Mouse (Mus musculus) CD4-positive, CD25-positive, alpha-beta regulatory T cell, adult 2 months (primary cell): ENCODE data around the gene 1190005I06Rik.

ENCODE experiments used
- DNase-seq: peaks from one replicate; pipeline ENCODE4 v3.0.0-alpha.2; 2012; ENCODE audit warnings: low read depth, low spot score

The 1190005I06Rik gene

DNA sequence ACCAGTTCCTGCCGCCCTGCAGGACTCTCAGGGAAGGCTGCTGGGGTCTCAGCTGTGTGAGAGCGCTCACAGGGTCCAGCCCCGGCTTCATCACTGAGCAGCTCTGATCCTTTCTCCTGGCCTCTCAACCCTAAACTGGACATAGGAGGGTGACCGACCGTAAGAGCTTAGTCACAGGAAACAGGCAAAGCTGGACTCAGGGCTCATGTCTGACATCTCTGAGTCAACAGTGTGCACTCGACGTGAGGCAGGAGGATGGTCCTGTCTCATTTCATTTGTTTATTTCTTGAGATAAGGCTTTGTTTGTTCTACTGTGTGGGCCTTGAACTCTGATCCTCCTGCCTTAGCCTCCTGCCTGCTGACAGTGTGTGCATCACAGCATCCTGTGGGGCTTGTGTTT lies 27.0 kb downstream of the 1190005I06Rik start:
- DNase-seq: no peak

DNA sequence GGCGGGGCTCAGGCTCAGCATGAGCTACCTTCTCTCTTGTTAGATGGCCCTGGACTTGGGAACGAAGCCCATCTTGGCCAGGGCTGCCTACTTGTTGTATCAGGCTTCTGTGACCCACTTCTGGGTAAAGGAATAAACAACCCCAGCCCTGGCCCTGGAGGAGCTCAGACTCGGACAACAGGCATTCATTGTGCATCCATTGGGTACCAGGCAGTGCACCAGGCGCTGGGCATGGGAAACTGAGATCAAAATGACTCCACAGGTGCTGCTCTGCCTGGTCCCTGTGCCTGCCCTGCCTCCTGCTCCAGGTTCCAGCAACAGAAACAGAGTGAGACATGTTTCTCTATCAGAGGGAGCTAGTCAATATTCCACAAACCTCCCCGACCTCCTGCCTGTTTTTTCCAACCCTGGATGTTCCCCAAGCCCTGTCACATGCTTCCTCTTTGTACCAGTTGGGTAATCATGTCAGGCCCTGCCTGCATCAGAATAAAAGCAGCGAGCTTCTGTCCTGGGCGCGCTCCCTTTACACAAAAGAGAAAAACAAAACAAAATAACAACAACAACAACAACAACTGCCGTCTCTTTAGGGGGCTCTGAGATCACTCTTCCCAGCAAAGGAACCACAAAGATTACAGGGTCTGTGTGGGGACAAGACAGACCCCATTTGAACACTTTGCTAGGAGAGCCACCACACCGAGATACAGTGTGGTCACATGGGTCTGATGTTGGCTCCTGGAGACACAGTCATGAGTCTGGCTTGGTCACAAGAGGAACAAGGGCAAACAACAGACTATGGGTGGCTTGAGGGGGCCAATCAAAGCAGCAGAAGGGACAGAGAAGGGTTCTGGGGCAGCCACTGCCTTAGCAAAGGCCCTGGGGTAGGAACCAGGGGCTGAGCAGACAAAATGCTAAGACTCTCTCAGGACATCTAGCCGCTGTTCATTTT lies 27.9 kb downstream of the 1190005I06Rik start:
- no peak for DNase-seq

DNA sequence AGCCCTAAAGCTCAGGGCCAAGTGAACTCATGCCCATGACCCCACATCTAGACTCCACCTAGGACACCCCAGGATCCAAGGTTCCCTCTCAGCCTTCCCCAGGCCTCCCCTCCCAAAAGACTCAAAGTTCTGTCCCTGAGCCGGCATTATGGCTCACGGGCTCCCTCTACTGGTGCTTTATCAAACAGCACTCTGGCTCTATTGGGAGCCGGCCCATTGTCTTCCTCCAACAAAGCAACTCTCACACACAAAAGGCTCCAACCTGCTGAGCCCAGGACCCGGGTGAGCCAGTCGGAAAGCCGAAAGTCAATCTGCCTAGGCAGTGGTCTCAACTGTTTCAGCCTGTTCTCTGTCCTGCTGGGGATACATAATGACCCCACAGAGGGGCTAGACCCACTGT lies 29.3 kb downstream of the 1190005I06Rik start:
- DNase-seq: peak; percentile 82

DNA sequence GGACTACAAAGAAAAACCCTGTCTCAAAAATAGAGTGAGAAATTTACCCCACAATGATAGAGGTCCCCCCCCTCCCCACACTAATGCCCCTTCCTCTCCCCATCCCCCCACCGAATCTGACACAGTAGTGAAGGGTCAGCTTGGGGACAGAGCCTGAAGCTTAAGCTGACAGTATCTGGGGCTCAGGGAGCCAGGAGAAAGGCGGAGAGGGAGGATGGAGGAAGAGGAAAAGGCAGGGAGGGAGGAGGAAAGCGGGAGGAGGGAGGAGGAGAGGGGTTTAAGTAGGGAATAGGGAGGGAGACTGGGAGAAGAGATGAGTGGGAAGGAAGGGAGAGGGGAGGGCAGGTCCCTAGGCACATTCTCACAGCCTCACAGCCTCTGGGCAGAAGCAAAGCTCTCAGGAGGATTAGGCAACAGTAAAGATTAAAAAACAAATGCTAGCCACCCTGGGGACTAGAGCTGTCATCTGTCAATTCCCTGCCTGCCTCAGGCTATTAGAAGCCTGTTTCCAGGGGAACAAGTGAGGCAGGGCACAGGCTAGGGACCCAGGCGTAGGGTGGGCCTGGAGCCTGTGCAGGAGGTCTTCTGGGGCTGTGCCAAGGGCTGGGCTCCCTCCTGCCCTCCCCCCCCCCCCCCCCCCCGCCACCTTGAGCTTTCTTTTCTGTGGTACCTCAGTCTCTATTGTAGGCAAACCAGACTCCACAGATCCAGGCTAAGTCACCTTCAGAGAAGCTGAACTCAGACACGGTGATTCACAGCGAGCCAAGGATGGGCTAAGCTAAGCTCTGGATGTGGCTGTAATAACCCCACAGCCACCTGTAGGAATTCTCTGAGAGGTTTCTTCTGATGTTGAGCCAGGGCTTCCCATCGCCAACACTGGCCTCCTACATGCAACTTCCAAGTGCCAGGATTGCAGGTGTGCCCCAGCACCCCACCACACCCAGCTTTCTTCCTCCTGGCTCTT lies 30.5 kb downstream of the 1190005I06Rik start:
- DNase-seq: no peak

DNA sequence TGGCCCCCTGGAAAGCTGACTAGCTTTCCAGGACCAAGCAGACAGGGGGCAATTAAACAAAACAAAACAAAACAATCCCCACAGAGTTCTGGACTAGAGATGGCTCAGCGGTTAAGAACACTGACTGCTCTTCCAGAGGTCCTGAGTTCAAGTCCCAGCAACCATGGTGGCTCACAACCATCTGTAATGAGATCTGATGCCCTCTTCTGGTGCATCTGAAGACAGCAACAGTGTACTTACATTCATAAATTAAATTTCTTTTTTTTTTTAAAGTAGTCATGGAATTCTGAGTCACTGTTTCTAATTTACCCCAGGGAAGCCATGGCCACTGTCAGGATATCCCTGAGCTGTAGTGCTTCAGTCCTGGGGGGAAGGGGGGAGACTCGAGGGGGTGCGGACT lies 32.9 kb downstream of the 1190005I06Rik start:
- DNase-seq: no peak

DNA sequence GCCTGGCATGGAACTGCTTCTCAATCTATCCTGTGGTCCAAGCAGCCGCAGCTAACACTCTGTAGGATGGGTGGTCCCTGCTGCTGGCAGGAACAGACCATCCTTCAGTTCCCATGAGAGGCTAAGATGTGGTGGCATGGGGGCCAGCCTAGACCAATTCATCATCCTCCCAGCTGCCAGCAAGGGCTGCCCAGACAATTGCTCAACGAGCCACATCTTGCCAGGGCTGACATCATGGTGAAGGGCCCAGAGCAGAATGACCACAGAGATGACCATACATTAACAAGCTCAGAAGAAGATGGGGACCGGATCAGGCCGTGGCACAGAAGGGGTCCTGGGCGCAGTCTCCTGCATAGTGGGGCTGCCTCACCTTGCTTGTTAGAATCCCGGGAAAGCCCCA lies 36.6 kb downstream of the 1190005I06Rik start:
- DNase-seq: no peak

DNA sequence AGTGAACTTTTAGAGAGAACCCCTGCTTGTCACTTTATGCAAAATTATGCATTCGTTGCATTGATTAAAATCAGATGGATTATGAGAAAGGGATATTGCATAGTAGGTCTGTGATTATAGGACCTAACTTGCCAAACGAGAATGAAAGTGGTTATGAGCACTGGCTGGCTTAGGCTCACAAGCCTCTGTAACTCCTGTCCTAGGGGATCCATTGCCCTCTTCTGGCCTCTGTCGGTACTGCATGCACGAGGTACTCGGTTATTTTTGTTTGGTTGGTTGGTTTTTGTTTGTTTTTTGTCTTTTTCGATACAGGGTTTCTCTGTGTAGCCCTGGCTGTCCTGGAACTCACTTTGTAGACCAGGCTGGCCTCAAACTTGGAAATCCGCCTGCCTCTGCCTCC lies 39.5 kb downstream of the 1190005I06Rik start:
- peak; percentile 84 for DNase-seq

DNA sequence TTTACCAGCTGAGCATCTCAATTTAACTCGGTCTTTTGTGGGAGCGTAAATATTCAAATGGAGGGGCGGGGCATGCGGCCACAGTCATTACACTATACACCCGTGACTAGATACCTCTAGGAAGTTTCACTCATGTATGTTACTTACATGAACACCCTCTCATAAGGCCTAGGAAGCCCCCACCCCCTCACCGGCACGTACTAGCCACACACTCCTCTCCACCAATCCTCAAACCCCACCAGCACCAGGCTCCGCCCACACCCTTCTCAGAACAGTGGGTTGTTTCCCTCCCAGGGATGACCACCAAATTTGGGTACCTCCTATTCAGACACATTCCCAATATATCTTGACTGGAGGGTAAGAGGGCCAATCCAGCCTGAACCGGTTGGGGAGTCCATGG lies 40.0 kb downstream of the 1190005I06Rik start:
- DNase-seq: no peak

DNA sequence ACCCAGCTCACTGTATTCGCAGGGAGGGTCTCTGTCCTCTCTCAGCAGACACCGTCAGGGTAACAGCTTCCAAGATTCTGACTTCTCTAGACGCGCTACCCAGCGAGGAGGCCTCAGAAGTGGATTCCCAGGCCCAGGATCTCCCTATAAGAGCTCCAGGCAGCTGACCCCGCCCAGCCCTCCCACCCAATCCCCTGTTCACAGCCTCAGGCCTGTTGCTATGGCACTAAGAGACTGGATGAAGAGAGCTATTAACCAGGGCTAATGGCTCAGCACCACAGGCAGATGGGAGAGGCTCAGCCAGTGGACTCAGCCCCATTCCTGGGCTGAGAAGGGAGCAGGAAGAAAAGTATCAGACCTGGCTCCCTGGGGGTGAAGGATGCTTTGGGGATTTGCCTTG lies 44.8 kb downstream of the 1190005I06Rik start:
- no peak for DNase-seq

DNA sequence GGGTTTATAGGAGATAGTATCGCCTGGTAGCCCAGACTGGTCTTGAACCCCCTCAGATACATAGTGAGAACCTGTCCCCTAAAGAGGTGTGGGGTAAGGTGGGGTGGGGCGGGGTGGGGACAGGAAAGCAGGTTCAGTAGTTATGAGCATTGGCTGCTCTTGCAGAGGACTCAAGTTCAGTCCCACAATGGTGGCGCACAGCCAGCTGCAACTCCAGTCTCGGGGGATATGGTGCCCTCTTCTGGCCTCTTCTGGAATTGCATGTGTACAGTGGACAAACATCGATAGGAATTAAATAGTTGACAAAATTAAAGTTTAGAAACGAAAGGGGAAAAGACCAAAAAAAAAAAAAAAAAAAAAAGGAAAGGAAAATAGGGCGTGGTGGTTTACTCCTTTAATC lies 47.9 kb downstream of the 1190005I06Rik start:
- DNase-seq: peak; percentile 84

DNA sequence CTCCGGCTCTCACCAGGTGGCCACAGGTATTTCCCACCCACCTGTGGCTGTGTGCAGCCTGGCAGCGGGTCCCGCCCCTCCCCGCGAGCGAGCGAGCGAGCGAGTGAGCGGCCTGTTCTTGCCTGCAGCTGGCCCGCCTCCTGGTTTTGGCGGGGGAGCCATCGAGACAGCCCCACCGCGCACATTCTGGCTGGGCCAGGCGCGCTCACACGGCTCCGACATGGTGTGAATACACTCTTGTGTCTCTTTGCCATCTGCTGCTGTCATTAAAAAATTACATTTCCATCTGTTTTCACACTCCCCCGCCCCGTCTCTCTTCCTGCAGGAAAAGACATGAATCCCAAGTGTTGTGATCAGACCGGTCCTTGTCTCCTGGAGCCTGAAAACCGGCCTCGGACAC lies 48.9 kb downstream of the 1190005I06Rik start:
- no peak for DNase-seq

DNA sequence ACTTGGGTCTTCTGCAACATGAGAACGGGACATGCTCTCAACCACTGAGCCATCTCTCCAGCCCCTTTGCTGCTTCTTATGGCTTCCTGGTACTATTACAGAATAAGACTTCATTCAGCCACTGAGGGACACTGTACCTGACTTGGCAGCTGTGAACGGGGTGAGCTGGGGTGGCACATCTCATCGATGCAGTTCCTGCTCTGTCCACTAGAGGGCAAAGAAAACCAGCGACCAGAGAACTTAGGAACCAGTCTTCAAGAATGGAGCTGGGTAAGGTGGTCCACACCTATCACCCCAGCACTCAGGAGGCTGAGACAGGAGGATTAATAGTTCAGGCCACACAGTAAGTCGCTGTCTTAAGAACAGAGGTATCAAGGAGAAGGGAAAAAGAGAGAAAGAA lies 51.5 kb downstream of the 1190005I06Rik start:
- peak; percentile 84 for DNase-seq

DNA sequence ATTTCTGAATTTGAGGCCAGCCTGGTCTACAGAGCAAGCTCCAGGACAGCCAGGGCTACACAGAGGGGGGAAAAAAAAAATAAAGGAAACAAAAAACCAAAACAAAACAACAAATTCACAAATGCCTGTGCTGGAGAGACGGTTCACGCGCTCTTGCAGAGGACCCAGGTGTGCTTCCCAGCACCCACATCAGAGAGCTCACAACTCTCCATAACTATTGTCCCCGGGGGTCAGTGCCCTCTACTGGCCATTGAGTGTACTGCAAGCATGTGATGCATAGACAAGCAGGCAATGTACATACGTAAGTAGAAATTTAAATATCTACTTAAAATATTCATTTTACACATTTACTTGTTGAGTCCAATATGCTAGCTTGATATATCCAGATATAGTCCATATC lies 52.9 kb downstream of the 1190005I06Rik start:
- DNase-seq: peak; percentile 67

DNA sequence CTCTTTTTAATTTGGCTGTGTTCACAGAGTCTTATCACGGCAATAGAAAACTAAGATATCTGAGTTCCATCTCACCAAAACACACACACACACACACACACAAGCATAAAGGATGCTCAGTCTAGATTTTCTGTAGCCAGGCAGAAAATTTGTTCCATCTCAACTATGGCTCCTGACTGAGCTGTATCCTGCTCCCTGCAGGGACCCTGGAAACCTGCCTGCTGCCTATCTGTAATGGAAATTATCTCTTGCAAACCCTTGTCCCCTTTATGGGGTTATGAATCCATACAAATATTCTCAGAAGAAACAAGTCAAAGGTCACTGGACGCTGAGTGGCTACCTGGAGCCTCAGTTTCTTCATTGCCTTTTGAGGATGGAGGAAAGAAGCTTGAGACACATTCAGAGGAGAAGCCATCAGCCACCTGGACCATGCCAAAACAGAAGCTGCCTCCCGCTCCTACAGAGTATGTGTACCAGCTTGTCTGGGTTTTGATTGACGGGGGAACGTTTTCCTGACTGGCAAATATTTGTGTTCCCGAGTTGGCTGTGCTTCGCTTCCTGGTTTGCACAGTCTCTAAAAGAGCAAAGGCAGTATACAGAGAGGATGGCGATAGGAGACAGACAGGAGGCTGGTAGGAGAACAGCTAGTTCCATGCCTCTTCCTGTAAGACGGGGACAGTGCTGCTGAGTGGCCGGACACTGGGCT lies 55.7 kb downstream of the 1190005I06Rik start:
- DNase-seq: no peak

DNA sequence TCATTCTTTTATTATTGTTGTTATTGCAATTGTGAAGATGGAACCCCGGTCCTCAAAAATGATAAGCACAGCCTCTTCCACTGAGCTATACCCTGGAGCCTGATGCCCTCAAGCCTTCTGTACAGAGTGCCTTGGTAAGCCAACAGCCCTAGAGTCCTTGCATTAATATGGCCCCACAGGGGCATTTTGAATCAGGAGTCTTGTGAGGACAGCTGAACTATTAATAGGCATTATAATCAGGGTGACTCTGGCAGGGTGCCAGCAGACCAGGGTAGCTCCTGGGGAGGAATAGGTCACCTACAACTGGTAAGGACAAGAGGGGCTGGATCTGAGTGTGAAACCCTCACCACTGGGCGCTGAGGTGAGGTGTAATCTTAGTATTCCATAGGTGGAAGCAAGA lies 57.5 kb downstream of the 1190005I06Rik start:
- DNase-seq: peak; percentile 26

DNA sequence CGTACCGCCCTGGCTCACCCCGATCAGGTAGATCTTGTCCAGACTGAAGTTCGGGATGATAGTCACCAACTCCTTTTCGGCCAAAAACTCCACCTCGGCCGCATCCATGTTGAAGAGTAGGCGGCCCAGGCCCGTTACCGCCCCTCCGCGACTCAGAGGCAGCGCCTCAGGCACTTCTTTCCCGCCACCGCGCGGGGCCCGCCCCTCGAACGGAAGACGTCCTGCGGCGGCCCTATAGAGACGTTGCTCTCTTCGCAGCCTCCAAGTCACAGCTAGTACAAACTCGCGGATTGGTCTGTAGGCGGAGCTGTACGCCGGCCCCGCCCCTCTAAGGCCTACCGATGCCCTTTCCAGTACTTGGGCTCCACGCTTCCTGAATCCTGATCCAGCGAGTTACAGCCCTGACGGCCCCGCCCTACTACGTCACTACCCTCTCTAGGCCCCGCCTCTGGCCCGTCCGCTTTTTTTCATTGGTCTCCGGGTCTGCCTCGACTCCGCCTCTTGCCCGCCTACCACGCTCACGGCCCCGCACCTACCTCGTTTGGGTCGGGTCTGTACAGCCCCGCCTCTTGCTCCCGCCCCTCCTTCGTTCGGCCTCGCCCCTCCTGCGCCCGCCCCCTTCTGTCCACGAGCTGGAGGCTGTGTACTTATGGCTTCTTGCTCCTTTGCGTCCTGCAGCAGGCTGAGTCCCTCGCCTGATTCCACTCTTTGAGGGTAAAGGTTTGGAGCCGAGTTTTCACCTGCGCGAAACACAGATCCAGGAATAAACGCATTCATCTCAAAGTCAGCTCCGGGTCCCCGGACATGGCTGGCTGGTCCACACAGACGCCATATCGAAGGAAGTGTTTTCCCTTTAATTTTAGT lies 58.3 kb downstream of the 1190005I06Rik start, which contains the start of gene Gins2:
Gene Gins2 (minus strand): TSS at position 397 of the 864 bp plus-strand sequence.
- DNase-seq: peak; percentile 98

DNA sequence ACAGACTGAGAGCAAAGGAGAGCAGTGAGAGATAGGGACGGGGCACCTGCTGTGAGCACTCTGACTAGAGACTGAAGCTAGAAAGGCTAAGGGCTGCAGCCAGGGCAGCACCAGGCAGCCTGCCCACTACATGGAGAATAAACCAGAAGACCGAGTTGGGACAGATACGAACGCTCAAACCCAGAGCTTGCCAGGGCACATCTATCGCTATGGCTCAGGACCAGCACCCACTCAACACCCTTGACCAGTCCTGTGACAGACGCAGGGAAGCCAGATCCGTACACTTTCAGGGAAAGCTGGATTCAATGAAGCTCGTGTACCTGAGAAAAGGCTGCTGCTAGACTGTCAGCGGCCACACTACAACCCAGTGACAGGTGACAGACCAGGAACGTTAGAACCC lies 61.9 kb downstream of the 1190005I06Rik start:
- DNase-seq: no peak

DNA sequence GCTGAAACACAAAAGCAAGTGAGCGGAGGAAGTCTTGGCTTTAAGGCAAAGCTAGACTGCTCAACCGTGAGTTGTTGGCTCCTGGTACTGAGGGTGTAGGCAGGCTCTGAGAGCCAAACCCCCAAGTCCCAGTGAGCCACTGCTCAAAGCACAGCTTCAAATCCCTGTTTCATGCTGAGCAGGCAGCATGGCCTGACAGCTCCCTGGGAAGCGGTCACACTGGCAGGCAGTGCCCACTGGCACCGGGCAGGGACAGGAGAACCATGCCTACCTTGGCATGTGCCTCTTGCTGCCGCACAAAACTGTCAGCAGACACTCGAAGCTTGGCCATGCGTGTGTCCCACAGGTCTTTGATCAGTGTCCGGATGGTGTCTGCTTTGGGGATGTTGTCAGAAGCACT lies 65.6 kb downstream of the 1190005I06Rik start:
- DNase-seq: no peak

DNA sequence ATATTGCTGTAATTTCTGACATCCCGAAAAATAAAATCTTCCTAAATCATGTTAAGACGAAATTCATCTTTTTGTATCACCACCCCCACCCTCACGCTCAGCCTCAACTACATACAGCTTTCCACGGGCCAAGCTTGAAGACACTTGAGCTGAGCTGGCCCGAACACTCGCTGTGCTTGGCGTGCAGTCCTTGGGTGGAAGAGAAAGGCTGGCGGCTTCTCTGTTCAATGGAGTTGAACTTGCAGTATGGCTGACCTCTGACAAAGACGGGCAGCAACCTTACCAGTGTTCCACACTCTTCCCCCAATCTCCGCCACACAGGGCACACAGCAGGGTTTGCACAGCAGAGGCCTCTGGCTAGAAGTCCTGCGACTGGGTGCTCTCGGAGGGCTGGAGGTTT lies 66.1 kb downstream of the 1190005I06Rik start:
- no peak for DNase-seq

DNA sequence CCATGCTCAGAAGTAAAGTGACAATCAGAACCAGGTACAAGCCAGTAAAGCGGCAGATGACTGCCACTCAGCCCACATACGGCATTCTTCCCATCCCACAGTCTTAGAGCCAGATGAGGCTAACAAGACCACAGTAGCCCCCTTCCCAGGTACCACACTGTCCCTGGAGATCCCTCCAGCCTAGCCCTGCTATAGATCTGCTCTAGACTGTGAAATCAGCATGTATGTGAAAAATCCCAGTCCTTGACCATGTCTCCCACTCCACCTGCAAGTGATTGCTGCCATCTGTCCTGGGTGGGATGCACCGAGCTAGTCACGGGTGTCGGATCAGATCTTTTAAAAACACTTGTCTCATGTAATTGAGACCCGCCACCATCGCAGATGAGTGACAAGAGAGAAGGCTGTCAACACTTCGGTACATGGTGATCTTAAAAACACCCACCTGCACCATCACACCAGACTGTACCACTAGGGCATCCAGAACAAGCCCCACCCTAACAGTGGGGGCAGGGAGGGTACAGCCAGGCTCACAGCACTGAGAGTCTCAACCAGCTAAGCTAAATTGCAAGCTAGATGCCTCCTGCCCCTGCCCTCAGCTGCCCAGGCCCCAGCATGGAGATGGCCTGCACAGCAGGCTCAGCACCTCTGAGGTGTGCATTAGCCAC lies 67.0 kb downstream of the 1190005I06Rik start:
- DNase-seq: no peak
